Mouse (Mus musculus): Measurements from ENCODE around the gene Pax6. TPM values are rescaled to one million over a fixed set of nuclear protein-coding genes. Genes with fewer than 3 reads are reported as not detected.
A peak's percentile ranks its signal among the peaks of the same experiment; 100 is the strongest.

Pax6 gene
- polyA plus RNA-seq (2017; shearing (Covaris generic)) = 1 to 10 TPM in 1 of 2 experiments, not detected in 1; 1.3 TPM

- ATAC-seq = no peak
These were observed at the start of gene Pax6 for GRCm38 (mm10) chr2:105668271-105669270. Pax6 (plus strand) TSS chr2:105668900.

- ATAC-seq = no peak
These were observed 19.8 kb upstream of the Pax6 start for GRCm38 (mm10) chr2:105648933-105649332.

GRCm38 (mm10) chr2:105656456-105656855 is 12.2 kb upstream of the Pax6 start:
- ATAC-seq = no peak

- ATAC-seq = no peak
These were observed 9.3 kb upstream of the Pax6 start for GRCm38 (mm10) chr2:105659350-105659749.

- ATAC-seq = no peak
These were observed 8.5 kb upstream of the Pax6 start for GRCm38 (mm10) chr2:105659926-105660873.

GRCm38 (mm10) chr2:105660874-105661622 is 7.7 kb upstream of the Pax6 start:
- no peak for ATAC-seq

- ATAC-seq = no peak
These were observed 7.1 kb upstream of the Pax6 start for GRCm38 (mm10) chr2:105661623-105662066.

- ATAC-seq = no peak
These were observed 6.6 kb upstream of the Pax6 start for GRCm38 (mm10) chr2:105662121-105662520.

- ATAC-seq = no peak
These were observed 6.1 kb upstream of the Pax6 start for GRCm38 (mm10) chr2:105662606-105663005.

GRCm38 (mm10) chr2:105663101-105663511 is 5.6 kb upstream of the Pax6 start:
- ATAC-seq = no peak

- no peak for ATAC-seq
These were observed 3.7 kb upstream of the Pax6 start for GRCm38 (mm10) chr2:105664996-105665395.

- ATAC-seq = no peak
These were observed 3.0 kb upstream of the Pax6 start for GRCm38 (mm10) chr2:105665491-105666250.

GRCm38 (mm10) chr2:105666331-105666730 is 2.4 kb upstream of the Pax6 start:
- ATAC-seq = no peak

- ATAC-seq = no peak
These were observed 1.7 kb upstream of the Pax6 start for GRCm38 (mm10) chr2:105666763-105667625.

- peak; percentile 44 for ATAC-seq
These were observed 1.1 kb upstream of the Pax6 start for GRCm38 (mm10) chr2:105667626-105667950.

GRCm38 (mm10) chr2:105669371-105669861 is 716 bp downstream of the Pax6 start:
- no peak for ATAC-seq

GRCm38 (mm10) chr2:105669881-105670730 is 1.4 kb downstream of the Pax6 start:
- no peak for ATAC-seq

GRCm38 (mm10) chr2:105670731-105671095 is 2.0 kb downstream of the Pax6 start:
- ATAC-seq = no peak

- ATAC-seq = no peak
These were observed 2.6 kb downstream of the Pax6 start for GRCm38 (mm10) chr2:105671116-105671797.
